Mouse (Mus musculus) cerebellum, adult 2 months (tissue): ENCODE measurements around the gene Cyp2j13.

Experiments
- CTCF ChIP-seq: fragments of 200-500 bp; IDR thresholded peaks from 2 replicates; pipeline ENCODE4 v1.5.1; 2011; ENCODE audit warnings: low read depth, mild to moderate bottlenecking, control low read depth, low read length, moderate library complexity, borderline replicate concordance; ENCODE audit not compliant: insufficient read depth
- POLR2A ChIP-seq: fragments of 200-500 bp; IDR thresholded peaks from 2 replicates; pipeline ENCODE4 v1.6.1; 2011; ENCODE audit warnings: low read length, control low read depth, borderline replicate concordance; ENCODE audit not compliant: insufficient read depth

DNA sequence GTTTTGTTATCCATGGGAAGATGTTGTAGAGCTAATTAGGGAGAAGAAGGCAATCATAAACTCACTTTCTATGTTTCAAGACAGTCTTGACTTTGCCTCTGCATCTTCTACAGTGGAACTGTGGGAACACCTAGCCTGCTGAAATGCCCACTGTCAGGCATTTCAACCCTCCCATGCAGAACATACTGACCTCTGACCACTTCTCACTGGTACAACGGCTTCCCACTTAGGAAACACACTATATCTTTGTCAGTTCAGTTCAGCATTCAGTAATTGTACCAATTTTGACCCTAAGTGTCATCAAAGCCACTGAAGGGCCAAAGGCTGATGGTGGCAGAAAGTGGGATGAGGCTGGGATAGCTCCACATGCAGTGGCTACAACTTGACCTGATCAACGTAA is 15.3 kb downstream of the Cyp2j13 start:
- TF ChIP-seq POLR2A (no peak), CTCF (no peak)
